Mouse (Mus musculus): ENCODE measurements at regions not wholly inside any gene's neighbourhood (a gene's known extent, or its start where the extent isn't known, plus 50 kb on each side); places are given as distances from the start of the nearest gene placed in this dataset.

GRCm38 (mm10) chr1:55949606-55950005 is 543.9 kb downstream of the Plcl1 start:
- intact Hi-C loops (cut with DNase I): no loop called here
- DNase-seq (ENCODE audit: extremely low spot score in 1 of 2, low spot score in 2 of 2): no peak

GRCm38 (mm10) chr1:55957804-55958445 is 552.2 kb downstream of the Plcl1 start:
- DNase-seq (ENCODE audit: extremely low spot score in 1 of 2, low spot score in 2 of 2): no peak
- intact Hi-C loops (cut with DNase I): loop anchor here (5.0 kb wide), 1 partner anchor 66 kb away; no protein-coding TSS in a partner anchor

- DNase-seq (ENCODE audit: extremely low spot score in 1 of 2, low spot score in 2 of 2): peak; percentile 72 to 85
- intact Hi-C loops (cut with DNase I): loop anchor here (2.0 to 10.0 kb wide), 3 partner anchors 285 to 1245 kb away; no protein-coding TSS in a partner anchor
Observed at GRCm38 (mm10) chr1:55960291-55960690, 554.6 kb downstream of the Plcl1 start.

- no peak for DNase-seq (ENCODE audit: extremely low spot score in 1 of 2, low spot score in 2 of 2)
- intact Hi-C loops (cut with DNase I): loop anchor here (5.0 to 10.0 kb wide), 2 partner anchors 281 to 1008 kb away; no protein-coding TSS in a partner anchor
Observed at GRCm38 (mm10) chr1:55963867-55964266, 558.1 kb downstream of the Plcl1 start.

GRCm38 (mm10) chr1:55966273-55966672 is 560.6 kb downstream of the Plcl1 start:
- intact Hi-C loops (cut with DNase I): loop anchor here (10.0 kb wide), 1 partner anchor 279 kb away; no protein-coding TSS in a partner anchor
- DNase-seq (ENCODE audit: extremely low spot score in 1 of 2, low spot score in 2 of 2): no peak

GRCm38 (mm10) chr1:55967869-55968268 is 562.1 kb downstream of the Plcl1 start:
- intact Hi-C loops (cut with DNase I): loop anchor here (10.0 kb wide), 1 partner anchor 277 kb away; no protein-coding TSS in a partner anchor
- no peak for DNase-seq (ENCODE audit: extremely low spot score in 1 of 2, low spot score in 2 of 2)

GRCm38 (mm10) chr1:55977796-55978195 is 572.1 kb downstream of the Plcl1 start:
- no peak for DNase-seq (ENCODE audit: extremely low spot score in 1 of 2, low spot score in 2 of 2)
- intact Hi-C loops (cut with DNase I): no loop called here

GRCm38 (mm10) chr1:55983522-55984066 is 577.9 kb downstream of the Plcl1 start:
- intact Hi-C loops (cut with DNase I): no loop called here
- DNase-seq (ENCODE audit: extremely low spot score in 1 of 2, low spot score in 2 of 2): peak in 1 of 2 experiments; percentile 26

- no peak for DNase-seq (ENCODE audit: extremely low spot score in 1 of 2, low spot score in 2 of 2)
- intact Hi-C loops (cut with DNase I): no loop called here
Observed at GRCm38 (mm10) chr1:55997074-55997473, 591.4 kb downstream of the Plcl1 start.
